Mouse (Mus musculus): ENCODE measurements around the gene Dchs1.
A peak's percentile ranks its signal among the peaks of the same experiment; 100 is the strongest.

Gene Dchs1

GRCm38 (mm10) chr7:105787285-105788140, at the start of gene Dchs1:
Dchs1 (minus strand) TSS chr7:105787654.
- no peak for DNase-seq (ENCODE audit: low spot score in 2 of 2)

- peak in 1 of 2 experiments; percentile 0 for DNase-seq (ENCODE audit: low spot score in 2 of 2)
These were observed 36.8 kb upstream of the Dchs1 start for GRCm38 (mm10) chr7:105824281-105824680.

- no peak for DNase-seq (ENCODE audit: low spot score in 2 of 2)
These were observed 31.0 kb upstream of the Dchs1 start for GRCm38 (mm10) chr7:105818483-105818882.

GRCm38 (mm10) chr7:105816736-105817135, 29.3 kb upstream of the Dchs1 start:
- DNase-seq (ENCODE audit: low spot score in 2 of 2) = no peak

GRCm38 (mm10) chr7:105813326-105813725, 25.9 kb upstream of the Dchs1 start:
- DNase-seq (ENCODE audit: low spot score in 2 of 2) = no peak

DNA sequence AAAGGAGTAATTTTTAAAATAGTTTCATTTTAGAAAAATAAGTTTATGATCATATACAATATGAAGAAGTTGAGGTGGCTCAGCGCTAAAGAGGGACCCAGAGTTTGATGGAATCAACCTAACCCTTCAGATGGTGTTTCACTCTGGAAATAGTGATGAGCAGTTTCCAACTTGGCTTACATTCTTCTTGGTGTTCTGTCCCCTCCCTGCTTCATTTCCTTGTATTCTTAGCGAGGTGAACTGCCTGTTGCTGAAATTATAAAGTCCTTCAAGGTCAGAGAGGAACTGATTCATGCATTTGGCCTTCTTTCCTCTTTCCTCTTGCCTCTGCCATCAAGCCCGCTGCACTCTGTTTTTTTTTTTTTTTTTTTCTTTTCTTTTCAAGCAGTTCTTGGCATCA, 25.1 kb upstream of the Dchs1 start:
- peak; percentile 46 to 70 for DNase-seq (ENCODE audit: low spot score in 2 of 2)

- peak in 1 of 2 experiments; percentile 12 for DNase-seq (ENCODE audit: low spot score in 2 of 2)
These were observed 24.1 kb upstream of the Dchs1 start for GRCm38 (mm10) chr7:105811516-105811915.

DNA sequence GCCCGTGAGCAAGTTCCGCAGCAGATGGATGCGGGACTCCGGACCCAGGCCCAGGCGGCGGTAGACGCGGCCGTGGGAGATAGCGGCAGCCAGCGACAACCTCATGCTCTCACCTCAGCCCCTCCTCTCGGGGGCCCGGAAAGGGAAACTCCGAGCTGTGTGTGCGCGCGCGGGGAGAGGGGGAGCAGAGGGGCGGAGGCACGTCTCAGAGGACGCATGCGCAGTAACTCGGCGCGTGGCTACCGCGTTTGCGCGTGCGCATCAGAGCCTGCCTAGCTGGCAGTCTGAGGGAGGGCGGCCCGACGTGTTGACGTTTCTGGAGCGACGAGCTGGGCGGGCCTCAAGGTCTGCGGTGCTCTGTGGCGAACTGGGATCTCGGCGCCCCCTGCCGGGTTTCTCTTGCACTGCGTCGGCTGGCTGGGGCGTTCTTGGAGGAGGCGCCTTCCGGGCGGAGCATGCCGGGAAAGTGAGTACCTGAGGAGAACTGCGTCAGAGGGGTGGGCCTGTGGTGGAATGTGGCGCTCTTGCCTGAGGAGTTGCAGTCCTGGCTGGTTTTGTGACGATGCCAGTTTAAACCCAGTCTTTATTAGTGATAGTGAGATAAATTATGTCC, 23.5 kb upstream of the Dchs1 start, which contains the start of gene Mrpl17:
Mrpl17 (minus strand) TSS at position 223 of the 613 bp plus-strand sequence.
- DNase-seq (ENCODE audit: low spot score in 2 of 2) = peak; percentile 100

- DNase-seq (ENCODE audit: low spot score in 2 of 2) = peak in 1 of 2 experiments; percentile 23
These were observed 22.9 kb upstream of the Dchs1 start for GRCm38 (mm10) chr7:105810280-105810876.

- no peak for DNase-seq (ENCODE audit: low spot score in 2 of 2)
These were observed 22.4 kb upstream of the Dchs1 start for GRCm38 (mm10) chr7:105809836-105810235.

DNA sequence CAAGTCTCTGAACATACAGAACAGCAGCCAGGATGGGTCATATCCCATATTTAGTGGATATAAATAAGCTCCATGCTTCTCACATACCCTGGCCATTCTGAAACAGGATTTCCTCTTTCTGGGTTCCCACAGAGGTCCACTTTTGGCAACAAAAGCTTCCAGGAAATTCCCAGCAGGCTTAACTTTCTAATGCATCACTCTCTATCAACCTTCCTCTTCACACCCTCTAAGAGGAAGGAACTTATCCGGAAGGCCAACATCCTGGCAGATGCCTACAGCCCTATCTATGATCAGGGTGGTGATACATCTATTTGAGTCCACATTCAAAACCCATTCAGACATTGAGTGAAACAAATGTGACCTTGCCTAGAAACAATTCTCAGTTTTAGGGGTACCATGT, 20.9 kb upstream of the Dchs1 start:
- DNase-seq (ENCODE audit: low spot score in 2 of 2) = peak; percentile 49 to 75

DNA sequence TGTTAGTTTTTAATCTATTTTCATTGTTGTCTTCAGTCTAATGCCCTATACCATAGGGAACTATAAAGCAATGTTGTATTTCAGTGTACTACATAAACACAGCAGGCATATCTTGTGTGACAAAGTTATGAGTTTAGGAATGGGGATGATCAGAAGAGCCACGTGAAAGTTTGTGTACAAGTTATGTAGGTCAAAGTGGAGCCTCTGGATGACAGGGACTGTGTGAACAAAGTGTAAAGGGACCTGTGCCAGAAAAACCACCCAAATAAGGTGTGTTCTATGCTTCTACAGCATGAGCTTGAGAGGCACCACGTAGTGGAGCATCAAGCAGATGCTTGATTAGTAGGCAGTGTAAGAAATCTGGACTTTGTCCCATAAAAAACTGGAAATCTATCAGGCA, 19.3 kb upstream of the Dchs1 start:
- no peak for DNase-seq (ENCODE audit: low spot score in 2 of 2)

- DNase-seq (ENCODE audit: low spot score in 2 of 2) = no peak
These were observed 18.7 kb upstream of the Dchs1 start for GRCm38 (mm10) chr7:105806125-105806524.

DNA sequence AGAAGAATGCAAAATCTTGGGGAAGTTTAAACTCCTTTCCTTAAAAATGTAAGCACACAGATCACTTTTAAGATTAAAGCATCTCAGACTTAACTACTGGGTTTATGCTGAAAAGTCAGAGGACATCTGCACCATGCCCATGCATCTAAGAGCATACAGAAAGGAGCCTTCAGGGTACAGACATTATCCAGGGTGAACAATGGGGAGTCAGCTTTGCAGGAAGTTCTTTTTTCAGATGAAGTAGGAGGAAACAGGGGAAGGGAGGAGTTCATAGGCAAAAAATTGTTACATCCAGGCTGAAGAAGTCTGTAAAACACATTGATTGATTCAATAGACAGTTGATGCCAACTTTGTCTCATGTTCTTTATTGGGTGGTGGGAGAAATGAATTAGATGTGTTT, 16.0 kb upstream of the Dchs1 start:
- DNase-seq (ENCODE audit: low spot score in 2 of 2) = peak in 1 of 2 experiments; percentile 49

- DNase-seq (ENCODE audit: low spot score in 2 of 2) = no peak
These were observed 15.3 kb upstream of the Dchs1 start for GRCm38 (mm10) chr7:105802771-105803170.

GRCm38 (mm10) chr7:105802312-105802711, 14.9 kb upstream of the Dchs1 start:
- DNase-seq (ENCODE audit: low spot score in 2 of 2) = no peak

- no peak for DNase-seq (ENCODE audit: low spot score in 2 of 2)
These were observed 9.5 kb upstream of the Dchs1 start for GRCm38 (mm10) chr7:105796972-105797371.

- DNase-seq (ENCODE audit: low spot score in 2 of 2) = no peak
These were observed 8.4 kb upstream of the Dchs1 start for GRCm38 (mm10) chr7:105795759-105796366.

DNA sequence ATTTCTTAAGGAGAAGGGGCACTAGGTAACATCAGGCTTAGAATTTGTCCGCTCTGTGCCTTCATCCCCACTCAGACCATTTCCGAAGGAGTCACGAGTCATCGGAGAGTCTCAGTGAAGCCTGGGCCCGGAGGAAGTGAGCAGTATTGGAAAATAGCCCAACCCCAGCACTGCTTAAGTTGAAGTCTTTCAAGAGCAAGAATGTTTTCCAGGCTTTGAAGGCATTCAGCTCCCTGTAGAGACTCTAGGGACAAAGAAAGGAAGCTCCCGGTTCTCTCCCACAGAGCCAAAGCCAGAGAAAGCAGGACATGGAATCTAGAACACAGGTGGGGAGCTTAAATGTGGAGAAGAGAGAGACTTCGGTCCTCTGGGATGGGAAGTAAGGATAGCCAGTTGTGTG, 6.2 kb upstream of the Dchs1 start:
- DNase-seq (ENCODE audit: low spot score in 2 of 2) = peak; percentile 65 to 76

GRCm38 (mm10) chr7:105791147-105791546, 3.7 kb upstream of the Dchs1 start:
- DNase-seq (ENCODE audit: low spot score in 2 of 2) = no peak

GRCm38 (mm10) chr7:105786506-105787284, 759 bp downstream of the Dchs1 start:
- DNase-seq (ENCODE audit: low spot score in 2 of 2) = no peak

Data from heart, adult 9 months (tissue).